Mouse (Mus musculus): Measurements from ENCODE around the gene Hist1h2aa.

DNA sequence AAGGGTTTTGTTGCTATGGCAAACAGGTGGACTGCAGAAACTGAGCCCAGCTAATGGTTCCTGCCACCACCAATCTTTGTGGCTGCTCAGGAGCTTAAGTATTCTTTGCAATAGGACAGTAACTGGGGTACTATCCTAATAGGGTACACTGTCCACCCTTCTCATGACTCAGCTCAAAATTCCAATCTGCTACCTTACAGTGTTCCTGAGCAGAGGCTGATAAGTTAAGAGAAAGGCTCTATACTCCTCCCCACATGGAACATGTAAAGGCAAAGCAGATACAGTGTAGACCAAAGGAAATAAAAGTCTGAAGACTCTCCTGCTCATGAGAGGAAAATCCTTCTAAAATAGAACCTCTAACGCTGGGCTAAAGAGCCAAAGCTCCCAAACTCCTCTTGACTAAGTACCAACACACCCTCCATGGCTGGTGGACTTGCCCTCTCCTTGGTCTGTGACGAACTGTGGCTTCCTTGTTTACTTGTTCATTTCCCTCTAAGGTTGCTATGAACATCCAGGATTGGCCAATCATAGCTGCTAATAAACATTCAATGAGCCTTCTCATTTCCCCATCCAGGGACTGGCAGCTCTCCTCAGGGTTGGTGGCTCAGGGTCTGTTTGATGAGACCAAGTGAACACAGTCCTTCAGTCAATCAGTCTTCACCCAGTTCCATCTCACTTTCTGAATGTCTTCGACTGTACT is 47.1 kb upstream of the Hist1h2aa start:
- no peak for TF ChIP-seq CTCF (IDR thresholded peaks at IDR 0.05; ENCODE audit: extremely low read depth, insufficient read depth, insufficient read length, insufficient replicate concordance)
- TF ChIP-seq POLR2A (IDR thresholded peaks at IDR 0.05; ENCODE audit: low read depth, low read length), result no peak
